Mouse (Mus musculus) small intestine, adult 2 months (tissue): ENCODE measurements at regions not wholly inside any gene's neighbourhood (a gene's known extent, or its start where the extent isn't known, plus 50 kb on each side); places are given as distances from the start of the nearest gene placed in this dataset.

ENCODE experiments used
- CTCF ChIP-seq: fragments of 200-500 bp; IDR thresholded peaks from 2 replicates; pipeline ENCODE4 v1.5.1; 2012; ENCODE audit warnings: low read depth, mild to moderate bottlenecking, control low read depth, inconsistent platforms, low read length, moderate library complexity, mixed read lengths; ENCODE audit not compliant: insufficient replicate concordance, insufficient read length; ENCODE audit errors: extremely low read depth
- POLR2A ChIP-seq: fragments of 200-500 bp; IDR thresholded peaks from 2 replicates; pipeline ENCODE4 v1.6.1; 2012; ENCODE audit warnings: low read depth, mild to moderate bottlenecking, control low read depth, inconsistent platforms, low read length, moderate library complexity

DNA sequence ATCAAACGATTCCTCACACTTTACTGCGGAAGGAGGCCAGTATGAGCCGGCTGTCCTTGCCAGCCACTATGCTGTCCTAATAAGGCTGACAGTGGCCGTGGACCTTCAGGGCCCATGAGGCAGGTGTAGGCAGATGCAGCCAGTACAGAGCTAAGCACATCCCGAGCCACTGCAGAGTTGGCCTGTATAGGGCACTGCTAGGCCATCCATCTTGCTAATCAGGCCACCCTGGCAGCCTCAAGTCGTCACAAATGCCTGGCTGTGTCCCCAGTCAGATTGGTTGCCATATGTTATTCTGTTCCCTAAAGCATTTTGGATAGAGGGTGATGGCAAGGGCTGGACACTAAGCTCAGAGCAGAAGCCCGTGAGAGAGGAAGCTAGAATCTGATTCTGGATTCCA, 359.9 kb upstream of the Fam19a5 start:
- TF ChIP-seq CTCF: no peak
- TF ChIP-seq POLR2A: no peak
